ENCODE assay signal across 8 mouse cellular contexts in genomic region chr10:59969821-59970449, GRCm38 (mm10). TPM values are rescaled to one million over a fixed set of nuclear protein-coding genes. Genes with fewer than 3 reads are reported as not detected.
DNase-seq lines count a peak whose midpoint lies in the region; ATAC-seq lines count a peak whose summit lies in the region.

No protein-coding gene starts in this region.

- no peaks in the 10 kb centered on the region for H3K9me3 ChIP-seq in intestine, embryonic 15.5 days
- no peaks in the 10 kb centered on the region for H3K9me3 ChIP-seq in limb, embryonic 13.5 days
- no peaks in the 10 kb centered on the region for H3K9me3 ChIP-seq in midbrain, embryonic 12.5 days
- H3K9me3 ChIP-seq in stomach, embryonic 15.5 days: no peaks in the 10 kb centered on the region

- H3K27ac ChIP-seq in intestine, embryonic 15.5 days: peak overlapping the region; percentile 87
- peak overlapping the region; percentile 89 for H3K27ac ChIP-seq in limb, embryonic 13.5 days
- H3K27ac ChIP-seq in midbrain, embryonic 12.5 days (replicated peaks): peak overlapping the region; percentile 89
- peak overlapping the region; percentile 88 for H3K27ac ChIP-seq in stomach, embryonic 15.5 days

- no peaks in the 10 kb centered on the region for H3K36me3 ChIP-seq in intestine, embryonic 15.5 days
- H3K36me3 ChIP-seq in limb, embryonic 13.5 days: no peaks in the 10 kb centered on the region
- no peaks in the 10 kb centered on the region for H3K36me3 ChIP-seq in midbrain, embryonic 12.5 days
- no peaks in the 10 kb centered on the region for H3K36me3 ChIP-seq in stomach, embryonic 15.5 days

- H3K4me2 ChIP-seq in intestine, embryonic 15.5 days (replicated peaks): peak overlapping the region; percentile 86
- H3K4me2 ChIP-seq in limb, embryonic 13.5 days (replicated peaks): peak overlapping the region; percentile 80
- peak overlapping the region; percentile 75 for H3K4me2 ChIP-seq in midbrain, embryonic 12.5 days (replicated peaks)
- peak overlapping the region; percentile 83 for H3K4me2 ChIP-seq in stomach, embryonic 15.5 days

- DNase-seq in ovary, adult 18-20 months (ENCODE audit: low spot score): peak; percentile 83
- no peak for DNase-seq in ovary, postnatal 14 days (ENCODE audit: low spot score)
- DNase-seq in embryo, embryonic 10.5 days (ENCODE audit: low spot score): peak; percentile 89
- DNase-seq in gastrocnemius, postnatal 36 days: peak; percentile 72 to 85

- WGBS in intestine, embryonic 15.5 days: 1% methylated on average over 25 of the region's 25 CpGs
- whole genome bisulfite sequencing in limb, embryonic 13.5 days: 1% methylated on average over 25 of the region's 25 CpGs
- 1% methylated on average over 25 of the region's 25 CpGs for WGBS in midbrain, embryonic 12.5 days
- 3% methylated on average over 25 of the region's 25 CpGs for WGBS in stomach, embryonic 15.5 days

- peak overlapping the region; percentile 46 for H3K4me3 ChIP-seq in intestine, embryonic 15.5 days (replicated peaks)
- H3K4me3 ChIP-seq in limb, embryonic 13.5 days: peak overlapping the region; percentile 54
- peak overlapping the region; percentile 53 for H3K4me3 ChIP-seq in midbrain, embryonic 12.5 days
- peak overlapping the region; percentile 46 for H3K4me3 ChIP-seq in stomach, embryonic 15.5 days (replicated peaks)

- ATAC-seq in intestine, embryonic 15.5 days: peak; percentile 67
- ATAC-seq in limb, embryonic 13.5 days (ENCODE audit: low FRiP score, low read depth): 0 out of 2 replicates have a peak, but pooled peaks have one; percentile 0
- ATAC-seq in midbrain, embryonic 12.5 days (ENCODE audit: low FRiP score, low read depth): peak; percentile 45; the same call in 1 of the 2 replicates
- ATAC-seq in stomach, embryonic 15.5 days (ENCODE audit: insufficient read depth, low FRiP score, low read depth): peak; percentile 25; the same call in 1 of the 2 replicates

- intact Hi-C loops in gastrocnemius, postnatal 36 days (cut with DNase I): no loop called here

- H3K4me1 ChIP-seq in intestine, embryonic 15.5 days (replicated peaks): peaks cover 38% of the 10 kb centered on the region
- peaks cover 71% of the 10 kb centered on the region for H3K4me1 ChIP-seq in limb, embryonic 13.5 days
- H3K4me1 ChIP-seq in midbrain, embryonic 12.5 days: peaks cover 43% of the 10 kb centered on the region
- peaks cover 41% of the 10 kb centered on the region for H3K4me1 ChIP-seq in stomach, embryonic 15.5 days

- H3K27me3 ChIP-seq in intestine, embryonic 15.5 days (replicated peaks): no peaks in the 10 kb centered on the region
- no peaks in the 10 kb centered on the region for H3K27me3 ChIP-seq in limb, embryonic 13.5 days
- H3K27me3 ChIP-seq in midbrain, embryonic 12.5 days: no peaks in the 10 kb centered on the region; the same call in none of the 2 replicates
- H3K27me3 ChIP-seq in stomach, embryonic 15.5 days (replicated peaks): no peaks in the 10 kb centered on the region

- peak overlapping the region; percentile 71 for H3K9ac ChIP-seq in intestine, embryonic 15.5 days
- peak overlapping the region; percentile 82 for H3K9ac ChIP-seq in limb, embryonic 13.5 days
- H3K9ac ChIP-seq in midbrain, embryonic 12.5 days (replicated peaks): peak overlapping the region; percentile 81
- H3K9ac ChIP-seq in stomach, embryonic 15.5 days: peak overlapping the region; percentile 39; the same call in 1 of the 2 replicates

RNA-seq across cellular contexts. Expression of gene Ddit4, which starts 18.3 kb away (rescaled TPM):
- total RNA-seq in gastrocnemius, postnatal 36 days (2021): 10 to 100 TPM; 18.2 to 39.3 TPM
- polyA plus RNA-seq in intestine, embryonic 15.5 days (2015; fragmentation: Nextera tagmentation; extraction: Ambion mirVana): 35.4 and 35.7 TPM in 2 replicates
- polyA plus RNA-seq in limb, embryonic 13.5 days (2015; fragmentation: Nextera tagmentation; extraction: Ambion mirVana): 75.9 and 77.0 TPM in 2 replicates
- polyA plus RNA-seq in midbrain, embryonic 12.5 days (2016; fragmentation: Nextera tagmentation; extraction: Ambion mirVana): 47.6 and 51.6 TPM in 2 replicates
- 45.6 and 45.8 TPM in 2 replicates for polyA plus RNA-seq in stomach, embryonic 15.5 days (2015; fragmentation: Nextera tagmentation; extraction: Ambion mirVana)

RNA-seq across cellular contexts. Expression of gene Ascc1, which starts 32.7 kb away (rescaled TPM):
- 10 to 100 TPM; 12.8 to 13.1 TPM for total RNA-seq in gastrocnemius, postnatal 36 days (2021)
- 45.2 and 45.3 TPM in 2 replicates for polyA plus RNA-seq in intestine, embryonic 15.5 days (2015; fragmentation: Nextera tagmentation; extraction: Ambion mirVana)
- polyA plus RNA-seq in limb, embryonic 13.5 days (2015; fragmentation: Nextera tagmentation; extraction: Ambion mirVana): 44.9 and 46.0 TPM in 2 replicates
- 37.4 and 39.6 TPM in 2 replicates for polyA plus RNA-seq in midbrain, embryonic 12.5 days (2016; fragmentation: Nextera tagmentation; extraction: Ambion mirVana)
- polyA plus RNA-seq in stomach, embryonic 15.5 days (2015; fragmentation: Nextera tagmentation; extraction: Ambion mirVana): 42.4 and 47.0 TPM in 2 replicates

RNA-seq across cellular contexts. Expression of gene Anapc16, which starts 33.0 kb away (rescaled TPM):
- 10 to 100 TPM; 45.0 to 46.0 TPM for total RNA-seq in gastrocnemius, postnatal 36 days (2021)
- polyA plus RNA-seq in intestine, embryonic 15.5 days (2015; fragmentation: Nextera tagmentation; extraction: Ambion mirVana): 99.9 and 101 TPM in 2 replicates
- 128 and 133 TPM in 2 replicates for polyA plus RNA-seq in limb, embryonic 13.5 days (2015; fragmentation: Nextera tagmentation; extraction: Ambion mirVana)
- 110 and 115 TPM in 2 replicates for polyA plus RNA-seq in midbrain, embryonic 12.5 days (2016; fragmentation: Nextera tagmentation; extraction: Ambion mirVana)
- polyA plus RNA-seq in stomach, embryonic 15.5 days (2015; fragmentation: Nextera tagmentation; extraction: Ambion mirVana): 98.8 and 107 TPM in 2 replicates

Comparison
In these comparisons a context has a peak if more than half of its experiments do, and no peak if none do; other contexts are left out.
1. ATAC-seq: peak in every context shown above with its lines; median percentile 67 in intestine, embryonic 15.5 days; 45 in midbrain, embryonic 12.5 days; 25 in stomach, embryonic 15.5 days; 0 in limb, embryonic 13.5 days.